Mouse (Mus musculus) cerebellum, postnatal 14 days (tissue): ENCODE measurements at regions not wholly inside any gene's neighbourhood (a gene's known extent, or its start where the extent isn't known, plus 50 kb on each side); places are given as distances from the start of the nearest gene placed in this dataset.

Experiments used
- DNase-seq, 2 experiments: peaks; one replicate each; pipeline ENCODE4 v3.0.0; 2021; ENCODE audit warnings: mixed read lengths in 2 of 2

DNA sequence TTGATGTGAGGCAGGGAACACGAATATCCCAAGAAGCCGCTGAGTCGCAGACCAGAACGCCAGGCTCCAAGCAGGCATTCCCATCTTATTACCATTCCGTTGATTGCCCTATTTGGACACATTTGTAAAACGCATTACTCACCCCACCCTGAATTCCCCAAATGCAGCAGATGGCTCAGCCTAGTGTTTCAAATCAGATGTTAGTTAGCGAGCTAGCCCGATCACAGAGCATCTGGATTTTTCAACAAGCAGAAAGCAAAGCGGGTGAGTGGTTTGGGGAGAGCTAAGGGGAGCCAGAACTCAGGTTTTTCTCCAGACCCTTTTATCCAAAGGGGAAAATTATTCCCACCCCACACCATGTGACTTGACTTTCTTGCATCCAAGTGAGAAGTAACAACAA lies 273.2 kb downstream of the Rwdd3 start:
- peak; percentile 27 to 34 for DNase-seq

DNA sequence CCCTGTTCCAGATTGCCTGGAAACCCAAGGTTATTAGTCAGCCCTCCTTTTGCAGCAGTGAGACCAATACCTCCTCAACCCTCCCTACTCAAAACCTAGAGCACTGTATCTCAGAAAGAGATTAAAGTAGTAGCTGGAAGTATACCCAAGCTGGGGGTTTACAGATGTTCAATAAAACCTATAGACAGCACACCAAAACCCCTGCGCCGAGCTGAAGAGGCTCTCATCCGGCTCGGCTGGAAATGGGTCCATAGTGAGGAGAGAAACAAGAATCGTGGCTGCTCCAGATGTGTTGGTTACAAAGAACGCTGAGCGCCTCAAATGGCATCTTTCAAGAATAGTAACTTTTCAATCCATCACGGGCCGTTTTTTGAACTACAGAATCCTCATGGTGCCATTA lies 273.7 kb downstream of the Rwdd3 start:
- no peak for DNase-seq

DNA sequence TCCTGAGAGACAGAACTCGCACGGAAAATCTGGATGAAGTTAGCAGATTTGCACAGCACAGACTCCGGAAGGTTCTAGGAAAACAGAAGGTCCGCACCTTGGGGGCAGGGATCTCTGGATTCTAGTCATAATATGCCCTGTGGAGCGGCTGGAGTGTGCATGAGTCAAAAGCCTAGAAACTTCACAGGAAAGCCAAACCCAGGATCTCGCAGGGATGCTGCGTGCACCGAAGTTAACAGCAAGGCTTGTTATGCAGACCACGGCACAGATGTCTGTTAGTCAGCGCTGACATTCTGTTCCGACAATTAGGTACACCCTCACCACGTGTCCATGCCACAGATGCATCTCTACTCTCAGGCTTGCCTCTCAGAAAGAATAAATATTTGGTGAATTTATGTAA lies 274.3 kb downstream of the Rwdd3 start:
- peak; percentile 55 to 82 for DNase-seq

DNA sequence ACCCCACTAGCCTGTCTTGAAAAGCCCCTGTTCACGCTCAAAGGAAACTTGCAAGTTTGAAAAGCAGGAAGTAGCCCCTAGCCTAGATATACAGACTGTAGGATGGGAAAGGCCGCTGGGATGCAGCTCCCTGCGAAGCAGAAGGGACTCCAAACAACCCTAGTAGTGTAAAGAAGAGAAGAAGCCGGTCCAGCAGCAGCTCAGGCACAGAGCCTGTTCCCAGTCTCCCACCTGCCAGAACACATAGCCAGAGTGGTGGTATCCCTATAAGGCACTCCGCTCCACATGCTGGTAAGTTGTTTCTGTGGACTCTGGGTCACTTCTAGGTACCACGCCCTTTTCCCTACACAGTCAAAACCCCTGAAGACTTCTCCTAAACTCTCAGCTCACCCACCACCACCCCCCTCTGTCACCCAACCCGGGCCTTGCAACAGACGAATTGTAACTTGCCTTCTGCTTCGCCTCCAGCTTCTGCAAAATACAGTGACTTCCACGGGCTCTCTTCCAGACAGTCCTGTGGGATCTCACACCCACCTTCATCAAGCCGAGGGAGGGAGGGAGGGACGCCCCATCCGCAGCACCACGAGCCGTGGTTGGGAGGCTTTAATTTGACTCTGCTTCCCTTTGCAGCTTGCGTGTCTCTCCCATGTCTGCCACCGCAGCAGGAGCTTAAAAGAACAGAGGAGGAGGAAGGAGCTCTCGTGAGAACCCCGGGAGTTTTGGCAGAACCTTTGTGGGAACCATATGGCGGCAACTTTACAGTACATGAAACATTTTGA lies 285.2 kb downstream of the Rwdd3 start:
- DNase-seq, result peak; percentile 32 to 74

DNA sequence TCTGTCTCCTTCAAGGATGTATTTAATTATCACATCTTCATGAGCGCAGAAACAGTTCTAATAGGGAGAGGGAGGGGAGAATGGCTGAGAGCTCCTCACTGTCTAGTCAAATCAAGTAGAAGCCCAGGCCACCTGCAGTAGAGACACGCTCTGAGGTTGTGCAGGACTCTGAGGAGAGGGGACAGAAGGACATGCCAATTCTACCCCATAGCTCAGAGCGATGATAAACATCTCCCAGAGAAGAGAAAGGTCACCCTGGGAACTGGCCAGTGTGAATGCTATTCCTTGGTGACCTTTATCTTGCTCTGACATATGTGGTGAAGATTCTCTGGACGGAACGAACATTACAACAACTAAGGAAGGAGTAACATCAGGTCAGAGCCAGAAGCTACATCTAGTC lies 286.1 kb downstream of the Rwdd3 start:
- no peak for DNase-seq

DNA sequence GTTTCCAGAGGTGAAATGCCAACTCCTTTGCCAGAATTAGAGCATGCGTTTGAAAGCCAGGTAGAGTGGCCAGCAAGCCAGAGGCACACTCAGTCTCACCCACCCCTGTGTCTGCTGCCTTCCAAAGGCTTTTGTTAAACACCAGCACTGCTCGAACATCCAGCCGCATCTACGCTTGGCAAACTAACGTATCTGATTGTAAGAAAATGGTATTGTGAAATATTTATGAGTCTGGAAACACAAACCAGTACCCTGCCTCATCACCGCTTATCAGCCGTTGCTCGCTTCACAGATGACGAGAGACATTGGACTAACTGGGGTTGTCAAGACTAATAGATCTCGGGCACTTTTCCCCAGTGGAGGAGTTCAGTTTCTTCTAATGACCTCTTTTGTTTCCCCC lies 287.3 kb downstream of the Rwdd3 start:
- DNase-seq, result no peak

DNA sequence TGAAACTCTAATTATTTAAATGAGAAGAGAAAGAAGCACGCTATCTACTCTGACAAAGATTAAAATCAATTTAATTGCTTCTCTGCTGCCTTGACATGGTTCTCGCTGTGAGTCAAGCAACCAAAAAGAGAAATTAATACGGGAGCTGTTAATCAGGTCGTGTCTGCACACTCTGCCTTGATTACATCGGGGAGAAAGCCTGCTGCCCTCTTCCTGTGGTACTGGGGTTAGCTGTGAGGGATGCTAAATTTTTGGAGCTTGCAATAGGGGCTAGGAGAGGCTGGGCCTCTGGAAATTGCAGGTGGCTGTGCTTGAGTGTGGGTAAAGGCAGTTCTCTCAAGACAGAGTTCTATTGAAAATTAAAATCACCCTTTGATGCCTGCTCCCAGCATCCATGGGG lies 287.8 kb downstream of the Rwdd3 start:
- peak in 1 of 2 experiments; percentile 15 for DNase-seq

DNA sequence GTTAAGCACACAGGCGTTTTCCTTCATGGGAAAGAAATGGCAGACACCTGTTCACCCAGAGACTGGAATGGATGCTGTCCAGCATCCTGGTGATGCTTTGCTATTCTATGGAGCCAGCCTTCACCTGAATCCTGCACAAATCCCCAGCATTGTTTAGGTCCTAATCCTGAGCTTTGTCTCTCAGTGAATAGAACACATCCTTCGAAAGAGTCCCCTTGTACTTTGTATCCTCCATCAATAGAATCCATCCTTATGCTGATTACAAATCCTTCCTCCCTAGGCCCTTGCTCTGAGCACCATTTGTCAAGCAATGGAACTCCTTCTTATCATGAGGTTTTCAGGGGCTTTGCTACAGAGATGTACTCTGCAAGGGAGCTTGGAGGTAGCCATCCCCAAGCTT lies 292.1 kb downstream of the Rwdd3 start:
- DNase-seq, result no peak

DNA sequence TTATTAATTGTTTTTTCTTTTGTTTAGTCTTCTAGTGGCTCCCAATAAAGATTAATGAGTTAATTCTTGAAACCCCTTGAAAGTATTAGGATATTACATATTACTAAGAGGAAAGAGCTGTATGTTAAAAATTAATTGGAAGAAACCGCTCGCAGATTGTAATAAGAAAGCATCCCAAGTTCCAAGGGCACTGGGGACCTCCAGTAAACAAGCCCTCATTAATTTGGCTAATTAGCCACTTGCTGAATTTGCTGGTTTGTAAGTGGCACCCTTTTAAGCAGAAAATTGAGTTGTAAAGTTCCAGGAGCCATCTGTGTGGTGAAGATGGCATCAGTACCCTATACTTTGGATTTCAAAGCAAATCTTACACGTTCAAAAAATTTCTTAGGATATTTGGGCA lies 295.8 kb downstream of the Rwdd3 start:
- DNase-seq, result no peak

DNA sequence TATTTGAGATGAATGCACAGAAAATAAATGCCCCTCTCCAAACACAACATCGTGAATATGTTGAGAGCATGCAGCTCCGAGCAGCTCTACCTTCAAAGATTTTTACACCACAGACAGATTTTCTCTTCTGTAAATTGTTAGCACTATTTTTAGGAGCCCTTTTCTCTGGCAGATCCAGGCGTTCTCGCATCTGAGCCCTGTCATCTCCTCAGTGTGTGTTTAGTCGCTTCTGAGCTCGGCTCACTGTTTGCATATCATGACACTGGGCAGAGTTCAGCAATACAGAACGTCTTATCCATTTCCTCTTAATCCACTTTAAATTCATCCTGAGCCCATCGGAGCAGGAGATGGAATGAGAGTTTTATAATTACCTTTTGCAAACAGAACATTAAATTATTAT lies 306.5 kb downstream of the Rwdd3 start:
- DNase-seq, result no peak

DNA sequence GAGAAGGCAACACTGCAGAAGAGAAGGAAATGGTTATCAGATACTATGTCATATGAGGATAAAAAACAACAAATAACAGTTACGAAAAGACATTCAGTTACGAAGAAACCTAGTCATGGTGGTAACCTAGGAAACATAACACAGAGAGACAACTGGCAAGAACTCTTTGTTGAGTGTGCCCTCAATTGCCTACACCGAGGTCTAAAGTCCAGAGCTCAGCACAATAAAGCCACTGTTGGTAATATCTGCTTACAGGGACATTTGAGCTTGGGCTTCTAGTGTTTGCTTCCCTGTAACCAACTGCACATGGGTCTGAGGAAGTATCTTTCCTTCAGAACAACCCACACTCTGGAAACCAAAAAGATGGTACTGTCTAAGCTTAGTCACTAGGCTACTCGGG lies 309.9 kb downstream of the Rwdd3 start:
- DNase-seq, result no peak

DNA sequence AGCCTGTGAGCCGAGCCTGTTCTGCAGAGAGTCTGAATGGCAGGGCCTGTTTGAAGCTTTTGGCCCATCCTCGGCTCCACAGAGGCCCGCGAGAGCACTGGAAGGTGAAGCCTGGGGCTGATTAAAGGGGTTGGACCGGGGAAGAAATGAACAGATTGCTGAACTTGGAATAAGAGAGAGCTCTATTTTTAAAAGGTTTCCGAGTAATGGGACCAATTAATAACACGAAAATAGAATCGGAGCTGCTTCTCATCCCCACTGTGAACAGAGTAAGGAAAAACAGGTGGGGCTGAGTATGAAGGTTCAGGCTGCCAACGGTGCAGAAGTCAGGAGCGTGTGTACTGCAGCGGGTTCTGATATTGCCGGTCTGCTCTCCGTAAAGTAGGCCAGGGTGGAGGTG lies 313.2 kb downstream of the Rwdd3 start:
- peak; percentile 58 to 72 for DNase-seq

DNA sequence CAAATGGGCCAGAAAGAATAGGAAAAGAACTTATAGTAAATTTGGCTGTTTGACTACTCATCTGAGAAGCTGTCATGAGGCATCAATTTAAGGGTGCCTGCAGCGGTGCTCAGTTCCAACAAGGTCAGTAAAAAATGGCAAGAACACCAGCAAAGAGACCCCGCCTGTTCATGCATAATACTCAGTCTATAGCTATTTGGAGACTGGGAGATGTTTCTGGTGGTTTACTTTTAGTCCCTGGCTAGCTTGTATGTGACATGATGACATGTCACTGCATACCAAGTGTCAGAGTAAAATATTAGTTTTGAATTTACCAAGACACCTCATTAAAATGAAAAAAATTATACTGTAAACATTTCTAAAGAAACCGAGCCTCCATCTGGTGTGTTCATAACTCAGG lies 317.2 kb downstream of the Rwdd3 start:
- no peak for DNase-seq

DNA sequence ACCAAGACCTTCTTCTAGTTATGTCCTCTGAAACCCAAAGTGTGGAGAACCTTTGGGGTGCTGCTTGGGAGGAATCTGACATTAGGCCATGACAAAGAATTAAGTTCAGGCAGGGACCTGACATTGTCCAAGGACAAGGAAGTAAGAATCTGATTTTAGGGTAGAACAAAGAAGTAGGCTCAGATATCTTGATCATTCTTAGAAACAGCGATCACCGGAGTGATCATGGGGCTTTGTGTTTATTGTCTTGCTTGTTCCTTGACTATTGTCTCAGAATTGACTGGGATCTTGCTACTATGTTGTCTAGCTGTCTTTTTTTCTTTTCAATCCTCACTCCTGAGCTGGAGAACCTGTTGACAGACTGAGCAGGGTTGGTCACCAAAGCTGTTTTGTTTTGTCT lies 327.9 kb downstream of the Rwdd3 start:
- no peak for DNase-seq

DNA sequence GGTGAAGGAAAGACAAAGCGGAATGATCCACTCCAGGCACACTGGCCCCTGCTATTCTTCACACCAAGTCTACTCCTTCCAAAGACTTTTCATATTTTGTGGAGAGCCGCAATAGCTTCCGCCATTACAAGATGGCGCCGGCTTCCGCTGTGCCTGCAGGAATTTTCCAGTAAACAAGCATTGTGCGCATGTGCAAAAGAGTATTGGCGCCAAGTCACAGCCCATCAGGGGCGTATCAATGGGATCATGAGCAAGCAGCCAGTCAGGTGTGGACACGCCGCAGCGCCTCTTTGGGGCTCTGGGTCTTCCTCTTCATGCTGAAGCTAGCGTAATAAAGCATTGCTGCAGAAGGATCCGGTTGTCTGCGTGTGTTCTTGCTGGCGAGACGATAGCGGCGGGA lies 348.0 kb downstream of the Rwdd3 start:
- no peak for DNase-seq

DNA sequence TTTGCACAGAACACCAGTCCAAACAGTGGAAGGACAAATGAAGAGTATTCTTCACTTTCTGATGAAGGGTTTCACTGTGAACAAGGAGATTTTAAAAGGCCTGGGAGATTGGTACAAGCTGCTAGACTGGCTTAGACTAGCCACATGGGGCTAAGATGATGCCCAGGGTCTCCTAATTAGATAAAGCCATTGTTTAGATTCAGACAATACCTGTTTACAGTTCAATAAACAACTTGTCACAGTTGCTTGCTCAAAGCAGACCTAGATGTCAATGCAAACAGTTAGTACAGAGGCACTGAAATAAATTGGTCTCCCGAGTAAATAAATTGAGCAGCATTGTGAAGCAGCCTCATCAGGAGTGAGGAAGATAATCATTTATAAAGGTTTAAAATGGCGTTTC lies 359.6 kb downstream of the Rwdd3 start:
- DNase-seq, result no peak

DNA sequence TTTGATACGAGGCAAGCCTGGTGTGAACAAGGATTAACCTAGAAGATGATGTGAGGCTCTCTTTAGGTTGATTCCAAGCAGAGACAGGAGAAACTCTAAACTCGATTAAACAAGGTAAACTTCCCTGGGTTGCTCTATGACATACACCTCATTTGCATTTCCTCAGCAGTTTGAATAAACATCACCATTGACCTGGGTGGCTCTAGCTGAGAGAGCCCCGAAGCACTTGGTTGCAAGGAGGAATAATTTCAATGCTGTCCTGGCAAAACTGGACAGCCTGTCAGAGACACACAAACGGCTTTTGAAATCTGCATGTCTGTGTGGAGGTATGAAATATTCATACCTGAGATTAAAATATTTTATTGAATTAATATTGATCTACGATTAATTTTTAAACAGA lies 361.0 kb downstream of the Rwdd3 start:
- DNase-seq, result no peak

DNA sequence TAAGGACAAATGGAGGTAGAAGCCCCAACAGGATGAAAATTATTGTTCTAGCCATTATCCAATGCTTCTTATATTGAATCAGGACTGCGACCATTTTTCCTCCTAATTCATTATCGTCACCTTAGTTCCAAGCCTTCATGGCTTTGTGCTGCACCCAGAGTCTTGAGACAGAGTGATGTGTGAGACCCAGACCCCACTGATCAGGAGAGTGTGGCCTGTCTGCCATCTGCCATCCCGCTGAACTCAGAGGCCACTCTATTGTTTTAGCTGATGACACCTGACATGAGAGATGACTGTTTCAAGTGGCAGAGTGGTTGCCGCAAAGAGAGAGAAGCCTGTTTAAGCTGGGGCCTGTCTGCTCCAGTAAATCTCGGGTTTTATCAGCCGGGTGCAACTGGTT lies 361.4 kb downstream of the Rwdd3 start:
- no peak for DNase-seq

DNA sequence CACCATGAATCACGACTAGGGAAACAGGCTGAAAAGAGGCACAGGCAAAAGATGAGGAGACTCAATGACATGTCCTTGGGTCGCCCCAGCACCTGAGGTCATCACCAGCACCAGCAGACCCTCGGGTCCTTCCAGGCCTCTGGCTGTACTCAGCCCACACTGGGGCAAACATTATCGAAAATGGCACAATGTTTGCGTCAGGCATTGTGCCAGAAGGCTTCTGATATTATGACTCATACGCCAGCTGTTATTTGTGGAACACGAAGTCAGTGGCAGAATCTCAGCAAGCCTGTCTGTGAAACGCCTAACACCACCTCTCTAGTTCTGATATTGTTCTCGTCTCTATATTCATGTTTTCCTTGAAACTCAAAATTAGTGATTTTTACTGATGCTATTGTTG lies 384.8 kb downstream of the Rwdd3 start:
- DNase-seq, result peak; percentile 17 to 22

DNA sequence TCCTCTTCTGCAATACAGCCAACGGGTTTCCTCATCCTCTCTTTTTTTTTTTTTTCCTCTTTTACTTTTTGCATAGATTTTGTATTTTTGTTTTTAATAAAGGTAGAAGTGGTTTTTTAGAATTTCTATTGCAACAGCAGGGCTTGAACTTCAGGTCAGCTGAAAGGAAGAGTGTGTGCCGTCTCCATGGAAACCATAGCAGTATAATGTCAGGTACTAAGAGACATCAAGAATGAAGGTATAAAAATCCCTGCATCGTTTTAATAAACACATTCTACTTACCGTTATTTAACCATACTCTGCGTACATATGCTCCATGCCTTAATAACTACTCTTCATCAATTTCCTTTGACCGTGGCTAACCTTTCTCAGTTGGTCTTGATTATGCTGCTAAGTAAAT lies 390.0 kb downstream of the Rwdd3 start:
- DNase-seq, result no peak

DNA sequence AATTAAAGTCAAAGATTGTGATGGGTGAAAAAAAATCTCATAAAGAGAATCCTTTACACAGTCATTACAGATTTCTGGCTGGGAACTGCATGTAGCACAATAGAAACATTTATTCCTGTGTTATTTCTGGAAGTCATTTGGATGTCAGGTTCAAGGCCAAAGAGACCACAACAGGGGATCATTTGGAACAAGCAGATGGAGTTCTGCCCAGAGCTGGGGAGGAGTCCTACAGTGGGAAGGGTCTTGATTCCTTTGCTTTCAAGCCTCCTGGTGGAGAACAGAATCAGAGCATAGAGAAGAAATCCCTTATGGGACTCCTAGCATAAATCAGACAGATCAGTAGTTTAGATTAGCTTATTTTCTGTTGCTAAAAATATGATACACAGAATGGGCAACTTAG lies 392.4 kb downstream of the Rwdd3 start:
- DNase-seq, result peak; percentile 72

DNA sequence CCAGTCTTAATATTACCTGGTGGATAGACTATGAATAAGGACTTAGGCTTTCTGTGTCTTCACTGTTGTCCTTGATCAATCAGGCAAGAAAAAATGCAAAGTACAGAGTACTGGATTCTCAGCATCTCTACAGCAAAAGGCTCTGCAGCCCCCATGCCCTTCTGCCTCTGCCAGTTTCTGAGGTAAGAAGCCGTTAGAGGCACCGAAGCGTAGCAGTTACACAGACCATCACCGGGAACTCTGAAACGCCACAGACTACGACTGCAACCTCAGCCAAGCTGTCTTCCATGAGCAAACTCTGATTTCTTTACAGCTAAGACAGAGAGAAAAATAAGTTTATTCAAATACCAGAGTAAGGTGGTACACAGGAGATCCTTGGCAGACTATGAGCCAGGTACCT lies 396.5 kb downstream of the Rwdd3 start:
- DNase-seq, result no peak

DNA sequence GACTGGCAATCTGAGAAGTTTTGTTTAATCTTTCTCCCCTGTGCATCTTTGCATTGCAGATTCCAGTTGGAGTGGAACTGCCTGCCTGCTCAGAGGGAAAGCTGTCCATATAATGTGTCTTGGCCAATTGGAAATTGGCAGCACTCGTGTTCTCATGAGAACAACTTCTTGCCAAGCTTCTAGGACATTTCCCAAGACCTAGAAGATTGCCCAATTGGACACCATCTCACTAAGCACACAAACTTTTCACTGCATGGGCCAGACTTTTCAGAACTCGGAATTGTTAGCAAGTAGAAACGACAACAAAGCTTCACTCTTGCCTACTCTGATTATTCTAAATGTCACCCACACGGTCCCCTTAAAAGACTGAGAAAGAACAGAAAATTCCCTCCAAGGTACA lies 409.8 kb downstream of the Rwdd3 start:
- DNase-seq, result peak in 1 of 2 experiments; percentile 39

DNA sequence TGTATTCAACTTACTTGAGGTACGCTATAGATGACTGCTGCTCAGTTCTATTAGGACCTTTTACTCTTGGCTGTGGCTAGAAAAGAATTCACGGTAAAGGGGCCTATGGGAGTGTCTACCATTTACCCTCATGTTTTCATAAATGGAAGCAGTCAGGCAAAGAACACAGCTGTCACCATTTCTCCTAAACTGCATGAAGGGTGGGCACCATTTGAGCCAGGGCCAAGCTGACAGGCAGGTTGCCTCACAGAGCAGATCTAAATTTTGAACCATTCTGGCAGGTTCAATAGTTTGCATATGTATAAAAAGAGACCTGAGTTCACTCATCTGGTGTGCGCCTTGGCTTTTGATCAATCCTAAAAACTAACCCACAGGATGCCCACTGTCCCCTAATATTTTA lies 410.3 kb downstream of the Rwdd3 start:
- DNase-seq, result peak; percentile 37 to 42

DNA sequence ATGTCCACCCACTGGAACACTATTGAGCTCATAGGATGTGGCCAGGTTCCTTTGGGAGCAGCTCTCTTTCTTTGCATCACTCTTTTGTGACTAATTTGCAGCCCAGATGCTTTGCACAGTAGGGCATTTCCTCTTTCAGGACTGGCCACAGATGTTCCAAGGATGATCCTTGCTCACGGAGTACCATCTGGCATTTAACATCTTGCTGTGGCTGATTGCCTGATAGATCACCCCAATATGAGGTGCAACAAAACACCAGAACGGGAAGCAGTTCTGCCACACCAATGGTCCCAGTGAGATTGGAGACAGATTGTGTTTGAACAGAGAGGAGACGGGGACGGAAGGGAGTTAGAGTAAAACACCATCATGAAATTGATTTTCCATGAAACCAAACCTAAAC lies 423.0 kb downstream of the Rwdd3 start:
- no peak for DNase-seq
